Mouse (Mus musculus): ENCODE measurements at regions not wholly inside any gene's neighbourhood (a gene's known extent, or its start where the extent isn't known, plus 50 kb on each side); places are given as distances from the start of the nearest gene placed in this dataset.

- no peaks in the 10 kb centered on the region for H3K27me3 ChIP-seq (replicated peaks)
- H3K27ac ChIP-seq = no peak overlapping the region
- H3K9me3 ChIP-seq = no peaks in the 10 kb centered on the region
- WGBS = 74% methylated on average over 2 of the region's 2 CpGs
- H3K36me3 ChIP-seq (replicated peaks) = no peaks in the 10 kb centered on the region
- H3K9ac ChIP-seq = no peak overlapping the region
- no peak overlapping the region for H3K4me3 ChIP-seq
- no peaks in the 10 kb centered on the region for H3K4me1 ChIP-seq
- H3K4me2 ChIP-seq = no peak overlapping the region
- ATAC-seq (replicated peaks) = no peak
Measured at GRCm38 (mm10) chr7:83504996-83505645, 79.6 kb upstream of the Tmc3 start.

- Histone ChIP-seq H3K4me1 (no peaks in the 10 kb centered on the region), H3K4me3 (no peak overlapping the region), H3K9ac (no peak overlapping the region), H3K36me3 (replicated peaks) (no peaks in the 10 kb centered on the region), H3K4me2 (no peak overlapping the region), H3K9me3 (no peaks in the 10 kb centered on the region), H3K27me3 (replicated peaks) (no peaks in the 10 kb centered on the region), H3K27ac (no peak overlapping the region)
- ATAC-seq (replicated peaks) = no peak
- WGBS = 81% methylated on average over 4 of the region's 4 CpGs
Measured at GRCm38 (mm10) chr7:83516295-83516694, 68.4 kb upstream of the Tmc3 start.

GRCm38 (mm10) chr7:83521511-83521910, 63.2 kb upstream of the Tmc3 start:
- H3K9ac ChIP-seq = no peak overlapping the region
- 85% methylated on average over 7 of the region's 7 CpGs for WGBS
- H3K4me1 ChIP-seq = no peaks in the 10 kb centered on the region
- H3K36me3 ChIP-seq (replicated peaks) = no peaks in the 10 kb centered on the region
- H3K27me3 ChIP-seq (replicated peaks) = no peaks in the 10 kb centered on the region
- no peak overlapping the region for H3K27ac ChIP-seq
- no peak overlapping the region for H3K4me3 ChIP-seq
- ATAC-seq (replicated peaks) = no peak
- H3K9me3 ChIP-seq = no peaks in the 10 kb centered on the region
- no peak overlapping the region for H3K4me2 ChIP-seq
